Mouse (Mus musculus) MEL (cell line): Measurements from ENCODE around the gene Gm34653.
A peak's percentile ranks its signal among the peaks of the same experiment; 100 is the strongest.

Experiments used
- BHLHE40 ChIP-seq: IDR thresholded peaks from 2 replicates; pipeline ENCODE4 v1.6.1; 2012; ENCODE audit warnings: low read depth, mild to moderate bottlenecking, inconsistent platforms, low read length, improper control_type of control experiment, borderline replicate concordance
- CTCF ChIP-seq, 3 experiments: IDR thresholded peaks in 2 of 3; conservative IDR thresholded peaks in 1 of 3; 2 replicates each; pipeline ENCODE4 v1.5.1; 2011 to 2012; ENCODE audit warnings: low read length in 3 of 3, low read depth in 2 of 3, mild to moderate bottlenecking in 2 of 3, improper control_type of control experiment in 1 of 3, inconsistent platforms in 1 of 3, mixed read lengths in 1 of 3, moderate library complexity in 1 of 3; ENCODE audit not compliant: control insufficient read depth in 1 of 3, insufficient read depth in 1 of 3, poor library complexity in 1 of 3, severe bottlenecking in 1 of 3
- E2F4 ChIP-seq: IDR thresholded peaks from 2 replicates; pipeline ENCODE4 v1.6.1; 2011; ENCODE audit warnings: low read depth, low read length, improper control_type of control experiment, borderline replicate concordance
- ELF1 ChIP-seq: IDR thresholded peaks from 2 replicates; pipeline ENCODE4 v1.6.1; 2014; ENCODE audit warnings: low read depth, mild to moderate bottlenecking, inconsistent platforms, low read length, improper control_type of control experiment, moderate library complexity
- EP300 ChIP-seq, 2 experiments: IDR thresholded peaks; 2 replicates each; pipeline ENCODE4 v1.6.1; 2011; ENCODE audit warnings: improper control_type of control experiment in 2 of 2, low read length in 2 of 2, low read depth in 1 of 2, mild to moderate bottlenecking in 1 of 2
- JUND ChIP-seq: IDR thresholded peaks from 2 replicates; pipeline ENCODE4 v1.6.1; 2011; ENCODE audit warnings: low read depth, mild to moderate bottlenecking, improper control_type of control experiment, low read length
- MYC ChIP-seq: IDR thresholded peaks from 2 replicates; pipeline ENCODE4 v1.6.1; 2011; ENCODE audit warnings: low read depth, mild to moderate bottlenecking, low read length, improper control_type of control experiment, moderate library complexity
- POLR2A ChIP-seq, 2 experiments: IDR thresholded peaks; 2 replicates each; pipeline ENCODE4 v1.6.1; 2011 to 2012; ENCODE audit warnings: low read length in 2 of 2, mild to moderate bottlenecking in 2 of 2, control low read depth in 1 of 2, improper control_type of control experiment in 1 of 2, low read depth in 1 of 2, moderate library complexity in 1 of 2; ENCODE audit not compliant: control insufficient read depth in 1 of 2, insufficient read depth in 1 of 2, poor library complexity in 1 of 2
- POLR2AphosphoS2 ChIP-seq: IDR thresholded peaks from 2 replicates; pipeline ENCODE4 v1.6.1; 2011; ENCODE audit warnings: low read length, improper control_type of control experiment
- RAD21 ChIP-seq: IDR thresholded peaks from 2 replicates; pipeline ENCODE4 v1.6.1; 2011; ENCODE audit warnings: mild to moderate bottlenecking, low read depth, low read length, improper control_type of control experiment

DNA sequence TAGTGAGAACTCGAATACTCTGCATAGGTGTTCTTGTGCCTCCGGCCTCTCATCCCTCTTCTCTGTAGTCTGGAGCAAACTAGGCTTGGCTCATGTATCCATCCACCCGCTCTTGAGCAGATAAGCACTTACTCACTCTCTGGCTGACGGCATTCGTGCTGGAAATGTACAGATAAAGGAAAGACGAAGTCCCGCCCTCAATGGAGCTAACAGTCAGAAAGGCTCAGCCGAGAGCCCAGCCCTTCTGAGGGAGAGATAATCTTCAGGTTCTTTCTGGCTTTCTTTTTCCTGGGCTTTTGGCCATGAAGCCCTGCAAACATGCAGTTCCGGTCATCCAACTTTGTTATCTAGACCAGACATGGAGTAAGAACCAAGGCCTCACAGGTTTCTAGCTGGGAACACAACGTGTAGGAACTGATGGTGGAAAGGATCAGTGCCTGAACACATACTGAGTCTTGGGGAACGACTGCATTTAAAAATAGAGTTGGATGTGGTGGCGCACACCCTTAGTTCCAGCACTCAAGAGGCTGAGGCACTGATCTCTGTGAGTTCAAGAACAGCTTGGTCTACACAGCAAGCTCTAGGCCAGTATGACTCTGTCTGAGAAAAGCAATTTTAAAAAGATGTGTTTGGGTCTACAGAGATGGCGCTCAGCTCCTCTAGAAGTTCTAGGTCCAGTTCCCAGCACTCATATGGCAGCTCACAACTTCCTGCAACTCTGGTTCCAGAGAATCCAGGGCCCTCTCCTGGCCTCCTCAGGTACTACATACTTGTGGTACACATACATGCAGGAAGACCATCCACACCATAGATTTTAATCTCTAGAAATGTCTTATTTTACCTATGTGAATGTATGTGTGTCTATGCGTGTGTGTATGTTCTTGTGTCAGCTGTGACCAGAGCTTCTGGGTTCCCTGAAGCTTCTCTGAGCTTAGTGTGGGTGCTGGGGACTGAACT lies 49.5 kb upstream of the Gm34653 start:
- TF ChIP-seq CTCF (IDR thresholded peaks at IDR 0.05 in 2 of 3, conservative IDR thresholded peaks at IDR 0.05 in 1 of 3; ENCODE audit: control insufficient read depth in 1 of 3, insufficient read depth in 1 of 3, low read depth in 2 of 3, low read length in 3 of 3, poor library complexity in 1 of 3, severe bottlenecking in 1 of 3) (peak in 1 of 3 experiments; percentile 40; a peak in 3 of 6 replicates), BHLHE40 (peak; percentile 55; the same call in 1 of the 2 replicates), MYC (peak; percentile 79; the same call in 1 of the 2 replicates), EP300 (IDR thresholded peaks at IDR 0.05; ENCODE audit: low read depth in 1 of 2, low read length in 2 of 2) (peak; percentile 90 to 95), POLR2AphosphoS2 (no peak), ELF1 (peak; percentile 41; the same call in 1 of the 2 replicates), POLR2A (IDR thresholded peaks at IDR 0.05; ENCODE audit: control insufficient read depth in 1 of 2, insufficient read depth in 1 of 2, low read depth in 1 of 2, low read length in 2 of 2, poor library complexity in 1 of 2) (peak in 1 of 2 experiments; percentile 58; a peak in 2 of 4 replicates), RAD21 (no peak), E2F4 (peak; percentile 22; the same call in 1 of the 2 replicates), JUND (peak; percentile 67; the same call in 1 of the 2 replicates)
